Mouse (Mus musculus) ES-E14 (cell line): ENCODE measurements around the gene Tmem39b.

Experiments used
- CHD2 ChIP-seq: IDR thresholded peaks from 2 replicates; pipeline ENCODE4 v1.6.1; 2014; ENCODE audit warnings: mild to moderate bottlenecking, low read depth, low read length, inconsistent platforms
- HCFC1 ChIP-seq: IDR thresholded peaks from 2 replicates; pipeline ENCODE4 v1.6.1; 2012; ENCODE audit warnings: low read length, inconsistent platforms, borderline replicate concordance; ENCODE audit not compliant: insufficient read depth
- MAFK ChIP-seq: IDR thresholded peaks from 2 replicates; pipeline ENCODE4 v1.6.1; 2014; ENCODE audit warnings: mild to moderate bottlenecking, low read depth, low read length, inconsistent platforms; ENCODE audit not compliant: insufficient read depth
- ZC3H11A ChIP-seq: IDR thresholded peaks from 2 replicates; pipeline ENCODE4 v1.6.1; 2012; ENCODE audit warnings: low read depth, mild to moderate bottlenecking, inconsistent platforms, low read length, borderline replicate concordance
- ZNF384 ChIP-seq: IDR thresholded peaks from 2 replicates; pipeline ENCODE4 v1.6.1; 2012; ENCODE audit warnings: low read depth, low read length, inconsistent platforms

GRCm38 (mm10) chr4:129736173-129736572, 39.5 kb upstream of the Tmem39b start:
- TF ChIP-seq MAFK: no peak
- TF ChIP-seq ZNF384: no peak
- TF ChIP-seq ZC3H11A: no peak
- no peak for TF ChIP-seq HCFC1
- no peak for TF ChIP-seq CHD2
